Mouse (Mus musculus): ENCODE results near the gene Fahd1. TPM values are rescaled to one million over a fixed set of nuclear protein-coding genes. Genes with fewer than 3 reads are reported as not detected.
A peak's percentile ranks its signal among the peaks of the same experiment; 100 is the strongest.

The Fahd1 gene
- total and polyA plus RNA-seq, 2 experiments from 2014 or later: 60.1 to 86.4 TPM

- no peak for DNase-seq (ENCODE audit: low spot score)
- Histone ChIP-seq H3K36me3 (replicated peaks; ENCODE audit: control insufficient read depth, insufficient read depth, low read length) (peaks cover 64% of the 10 kb centered on the region), H3K4me3 (ENCODE audit: low read depth, low read length) (no peak overlapping the region), H3K27me3 (ENCODE audit: control insufficient read depth, insufficient read depth, low read length) (no peaks in the 10 kb centered on the region), H3K4me2 (ENCODE audit: low read depth, low read length) (no peak overlapping the region), H3K9ac (replicated peaks; ENCODE audit: low read depth, low read length) (no peak overlapping the region), H3K4me1 (ENCODE audit: control insufficient read depth, insufficient read depth) (no peaks in the 10 kb centered on the region), H3K27ac (ENCODE audit: low read depth) (no peak overlapping the region), H3K9me3 (replicated peaks; ENCODE audit: control insufficient read depth, low read length) (no peaks in the 10 kb centered on the region)
- peak; percentile 31; the same call in 1 of the 2 replicates for ATAC-seq (ENCODE audit: insufficient read depth, low read depth)
- TF ChIP-seq CTCF (IDR thresholded peaks at IDR 0.05; ENCODE audit: low read depth) (no peak), EP300 (IDR thresholded peaks at IDR 0.05; ENCODE audit: low read depth) (no peak)
- 67% methylated on average over 6 of the region's 6 CpGs for WGBS
Measured at GRCm38 (mm10) chr17:24858967-24859366, 8.8 kb upstream of the Fahd1 start.

GRCm38 (mm10) chr17:24857831-24858470 is 7.8 kb upstream of the Fahd1 start:
- Histone ChIP-seq H3K4me1 (ENCODE audit: control insufficient read depth, insufficient read depth) (no peaks in the 10 kb centered on the region), H3K9me3 (replicated peaks; ENCODE audit: control insufficient read depth, low read length) (no peaks in the 10 kb centered on the region), H3K27me3 (ENCODE audit: control insufficient read depth, insufficient read depth, low read length) (no peaks in the 10 kb centered on the region), H3K9ac (replicated peaks; ENCODE audit: low read depth, low read length) (no peak overlapping the region), H3K36me3 (replicated peaks; ENCODE audit: control insufficient read depth, insufficient read depth, low read length) (peaks cover 71% of the 10 kb centered on the region), H3K27ac (ENCODE audit: low read depth) (no peak overlapping the region), H3K4me3 (ENCODE audit: low read depth, low read length) (no peak overlapping the region), H3K4me2 (ENCODE audit: low read depth, low read length) (no peak overlapping the region)
- WGBS: 76% methylated on average over 8 of the region's 8 CpGs
- ATAC-seq (ENCODE audit: insufficient read depth, low read depth) (no peak), DNase-seq (ENCODE audit: low spot score) (no peak)
- TF ChIP-seq CTCF (IDR thresholded peaks at IDR 0.05; ENCODE audit: low read depth): no peak
- TF ChIP-seq EP300 (IDR thresholded peaks at IDR 0.05; ENCODE audit: low read depth): no peak

- DNase-seq (ENCODE audit: low spot score): no peak
- no peak overlapping the region for H3K27ac ChIP-seq (ENCODE audit: low read depth)
- peaks cover 61% of the 10 kb centered on the region for H3K36me3 ChIP-seq (replicated peaks; ENCODE audit: control insufficient read depth, insufficient read depth, low read length)
- no peaks in the 10 kb centered on the region for H3K27me3 ChIP-seq (ENCODE audit: control insufficient read depth, insufficient read depth, low read length)
- H3K4me2 ChIP-seq (ENCODE audit: low read depth, low read length): no peak overlapping the region
- no peak overlapping the region for H3K9ac ChIP-seq (replicated peaks; ENCODE audit: low read depth, low read length)
- no peak overlapping the region for H3K4me3 ChIP-seq (ENCODE audit: low read depth, low read length)
- no peak for ATAC-seq (ENCODE audit: insufficient read depth, low read depth)
- no peaks in the 10 kb centered on the region for H3K9me3 ChIP-seq (replicated peaks; ENCODE audit: control insufficient read depth, low read length)
- WGBS: 90% methylated on average over 13 of the region's 13 CpGs
- H3K4me1 ChIP-seq (ENCODE audit: control insufficient read depth, insufficient read depth): peaks cover 2% of the 10 kb centered on the region; the same call in 1 of the 2 replicates
- TF ChIP-seq CTCF (IDR thresholded peaks at IDR 0.05; ENCODE audit: low read depth): no peak
- TF ChIP-seq EP300 (IDR thresholded peaks at IDR 0.05; ENCODE audit: low read depth): no peak
Measured at GRCm38 (mm10) chr17:24856589-24856988, 6.4 kb upstream of the Fahd1 start.

- Histone ChIP-seq H3K36me3 (replicated peaks; ENCODE audit: control insufficient read depth, insufficient read depth, low read length) (peaks cover 54% of the 10 kb centered on the region), H3K4me1 (ENCODE audit: control insufficient read depth, insufficient read depth) (peaks cover 9% of the 10 kb centered on the region), H3K9ac (replicated peaks; ENCODE audit: low read depth, low read length) (no peak overlapping the region), H3K27me3 (ENCODE audit: control insufficient read depth, insufficient read depth, low read length) (no peaks in the 10 kb centered on the region), H3K4me2 (ENCODE audit: low read depth, low read length) (no peak overlapping the region), H3K4me3 (ENCODE audit: low read depth, low read length) (no peak overlapping the region), H3K27ac (ENCODE audit: low read depth) (no peak overlapping the region), H3K9me3 (replicated peaks; ENCODE audit: control insufficient read depth, low read length) (no peaks in the 10 kb centered on the region)
- no peak for DNase-seq (ENCODE audit: low spot score)
- WGBS: 71% methylated on average over 3 of the region's 3 CpGs
- no peak for ATAC-seq (ENCODE audit: insufficient read depth, low read depth)
- TF ChIP-seq CTCF (IDR thresholded peaks at IDR 0.05; ENCODE audit: low read depth) (no peak), EP300 (IDR thresholded peaks at IDR 0.05; ENCODE audit: low read depth) (no peak)
Measured at GRCm38 (mm10) chr17:24855838-24856464, 5.8 kb upstream of the Fahd1 start.

- H3K9ac ChIP-seq (replicated peaks; ENCODE audit: low read depth, low read length): 0 out of 2 replicates have a peak overlapping the region, but pooled peaks have one; percentile 58
- H3K4me1 ChIP-seq (ENCODE audit: control insufficient read depth, insufficient read depth): peaks cover 15% of the 10 kb centered on the region
- no peak for TF ChIP-seq EP300 (IDR thresholded peaks at IDR 0.05; ENCODE audit: low read depth)
- TF ChIP-seq CTCF (IDR thresholded peaks at IDR 0.05; ENCODE audit: low read depth): no peak
- ATAC-seq (ENCODE audit: insufficient read depth, low read depth) (no peak), DNase-seq (ENCODE audit: low spot score) (no peak)
- WGBS: 81% methylated on average over 10 of the region's 10 CpGs
- peak overlapping the region; percentile 89 for H3K4me2 ChIP-seq (ENCODE audit: low read depth, low read length)
- H3K9me3 ChIP-seq (replicated peaks; ENCODE audit: control insufficient read depth, low read length): no peaks in the 10 kb centered on the region
- H3K27me3 ChIP-seq (ENCODE audit: control insufficient read depth, insufficient read depth, low read length): no peaks in the 10 kb centered on the region
- H3K4me3 ChIP-seq (ENCODE audit: low read depth, low read length): peak overlapping the region; percentile 65
- H3K36me3 ChIP-seq (replicated peaks; ENCODE audit: control insufficient read depth, insufficient read depth, low read length): peaks cover 28% of the 10 kb centered on the region
- no peak overlapping the region for H3K27ac ChIP-seq (ENCODE audit: low read depth)
Measured at GRCm38 (mm10) chr17:24851381-24852125, 1.4 kb upstream of the Fahd1 start.
